Mouse (Mus musculus) macrophage (primary cell): ENCODE measurements around the gene Slc16a10. TPM values are rescaled to one million over a fixed set of nuclear protein-coding genes. Genes with fewer than 3 reads are reported as not detected.

Source experiments
- H3K27ac ChIP-seq: fragments of 350-480 bp; formaldehyde crosslinking; 2 replicates; pipeline ENCODE4 v1.9.0; 2021
- H3K36me3 ChIP-seq: fragments of 350-480 bp; formaldehyde crosslinking; 2 replicates; pipeline ENCODE4 v1.9.0; 2021; ENCODE audit errors: inconsistent target
- H3K4me3 ChIP-seq: fragments of 350-480 bp; formaldehyde crosslinking; 2 replicates; pipeline ENCODE4 v1.9.0; 2021; ENCODE audit errors: inconsistent target
- H3K79me2 ChIP-seq: fragments of 350-480 bp; formaldehyde crosslinking; 2 replicates; pipeline ENCODE4 v1.9.0; 2021; ENCODE audit errors: inconsistent target
- WGBS: methylation state at CpG from one replicate; pipeline ENCODE4 v1.1.7; 2026; ENCODE audit warnings: inconsistent platforms; ENCODE audit not compliant: missing documents; 5-methylcytosine and 5-hydroxymethylcytosine counted together
- polyA plus RNA-seq: library from polyadenylated mRNA; stranded (reverse); fragments of 250-400 nt; gene quantifications from 3 replicates; pipeline ENCODE4 v1.2.4, GENCODE M21; 2018; ENCODE audit warnings: inconsistent platforms

Gene Slc16a10
- polyA plus RNA-seq, 1 experiment from 2014 or later = 32.9 TPM

GRCm38 (mm10) chr10:40164421-40165386 lies 22.6 kb upstream of the Slc16a10 start:
- Histone ChIP-seq H3K27ac (0 out of 2 replicates have a peak overlapping the region, but pooled peaks have one; percentile 7), H3K4me3 (peak overlapping the region; percentile 16)
- 18% methylated on average over 27 of the region's 27 CpGs for WGBS

GRCm38 (mm10) chr10:40163914-40164313 lies 21.9 kb upstream of the Slc16a10 start:
- H3K36me3 ChIP-seq = no peaks in the 10 kb centered on the region
- no peak overlapping the region for H3K4me3 ChIP-seq
- H3K27ac ChIP-seq = no peak overlapping the region
- H3K79me2 ChIP-seq = no peaks in the 10 kb centered on the region
- 85% methylated on average over 13 of the region's 13 CpGs for WGBS

More at GRCm38 (mm10) chr10:40164421-40165386, 22.6 kb upstream of the Slc16a10 start:
- no peaks in the 10 kb centered on the region for H3K79me2 ChIP-seq
- no peaks in the 10 kb centered on the region for H3K36me3 ChIP-seq

GRCm38 (mm10) chr10:40163338-40163737 lies 21.3 kb upstream of the Slc16a10 start:
- Histone ChIP-seq H3K27ac (no peak overlapping the region), H3K36me3 (no peaks in the 10 kb centered on the region), H3K79me2 (no peaks in the 10 kb centered on the region), H3K4me3 (no peak overlapping the region)
- 55% methylated on average over 8 of the region's 8 CpGs for WGBS

GRCm38 (mm10) chr10:40161701-40162255 lies 19.7 kb upstream of the Slc16a10 start:
- Histone ChIP-seq H3K27ac (no peak overlapping the region), H3K36me3 (no peaks in the 10 kb centered on the region), H3K79me2 (no peaks in the 10 kb centered on the region), H3K4me3 (no peak overlapping the region)
- WGBS = 100% methylated on average over 5 of the region's 5 CpGs

GRCm38 (mm10) chr10:40161236-40161635 lies 19.2 kb upstream of the Slc16a10 start:
- Histone ChIP-seq H3K4me3 (no peak overlapping the region), H3K27ac (no peak overlapping the region), H3K36me3 (no peaks in the 10 kb centered on the region), H3K79me2 (no peaks in the 10 kb centered on the region)
- 100% methylated on average over 2 of the region's 2 CpGs for WGBS

GRCm38 (mm10) chr10:40152550-40152857 lies 10.4 kb upstream of the Slc16a10 start:
- no peak overlapping the region for H3K4me3 ChIP-seq
- no peaks in the 10 kb centered on the region for H3K79me2 ChIP-seq
- WGBS = 28% methylated on average over 4 of the region's 4 CpGs
- H3K36me3 ChIP-seq = no peaks in the 10 kb centered on the region
- H3K27ac ChIP-seq = peak overlapping the region; percentile 51

GRCm38 (mm10) chr10:40151852-40152549 lies 9.9 kb upstream of the Slc16a10 start:
- WGBS = 86% methylated on average over 8 of the region's 8 CpGs
- peak overlapping the region; percentile 51 for H3K27ac ChIP-seq
- no peaks in the 10 kb centered on the region for H3K36me3 ChIP-seq
- no peaks in the 10 kb centered on the region for H3K79me2 ChIP-seq
- H3K4me3 ChIP-seq = no peak overlapping the region

- Histone ChIP-seq H3K27ac (no peak overlapping the region), H3K79me2 (no peaks in the 10 kb centered on the region), H3K4me3 (no peak overlapping the region), H3K36me3 (no peaks in the 10 kb centered on the region)
- WGBS = 93% methylated on average over 5 of the region's 5 CpGs
Observed at GRCm38 (mm10) chr10:40149584-40150145, 7.6 kb upstream of the Slc16a10 start.

- H3K27ac ChIP-seq = no peak overlapping the region
- no peak overlapping the region for H3K4me3 ChIP-seq
- no peaks in the 10 kb centered on the region for H3K36me3 ChIP-seq
- WGBS = 96% methylated on average over 8 of the region's 8 CpGs
- H3K79me2 ChIP-seq = no peaks in the 10 kb centered on the region
Observed at GRCm38 (mm10) chr10:40147325-40148059, 5.4 kb upstream of the Slc16a10 start.

GRCm38 (mm10) chr10:40146451-40146850 lies 4.4 kb upstream of the Slc16a10 start:
- H3K27ac ChIP-seq = no peak overlapping the region
- no peaks in the 10 kb centered on the region for H3K36me3 ChIP-seq
- peaks cover 2% of the 10 kb centered on the region for H3K79me2 ChIP-seq
- no peak overlapping the region for H3K4me3 ChIP-seq
- 74% methylated on average over 3 of the region's 3 CpGs for WGBS

- H3K27ac ChIP-seq = no peak overlapping the region
- H3K4me3 ChIP-seq = no peak overlapping the region
- H3K79me2 ChIP-seq = peaks cover 19% of the 10 kb centered on the region
- no peaks in the 10 kb centered on the region for H3K36me3 ChIP-seq
- WGBS = 100% methylated on average over 1 of the region's 1 CpGs
Observed at GRCm38 (mm10) chr10:40144815-40145214, 2.8 kb upstream of the Slc16a10 start.

- Histone ChIP-seq H3K36me3 (no peaks in the 10 kb centered on the region), H3K4me3 (peak overlapping the region; percentile 82), H3K27ac (peak overlapping the region; percentile 68), H3K79me2 (peaks cover 55% of the 10 kb centered on the region)
- WGBS = 2% methylated on average over 27 of the region's 27 CpGs
Observed at GRCm38 (mm10) chr10:40141016-40141851, 824 bp downstream of the Slc16a10 start.

- peaks cover 70% of the 10 kb centered on the region for H3K79me2 ChIP-seq
- 84% methylated on average over 4 of the region's 4 CpGs for WGBS
- no peak overlapping the region for H3K4me3 ChIP-seq
- H3K36me3 ChIP-seq = no peaks in the 10 kb centered on the region
- peak overlapping the region; percentile 68; the same call in 1 of the 2 replicates for H3K27ac ChIP-seq
Observed at GRCm38 (mm10) chr10:40139646-40140045, 2.4 kb downstream of the Slc16a10 start.
